Mouse (Mus musculus) embryonic facial prominence, embryonic 14.5 days (tissue): ENCODE results near the gene Ms4a14. TPM values are rescaled to one million over a fixed set of nuclear protein-coding genes. Genes with fewer than 3 reads are reported as not detected.

ENCODE experiments used
- polyA plus RNA-seq: library from polyadenylated mRNA; unstranded; fragments of >200 nt; fragmentation: Nextera tagmentation; extraction: Ambion mirVana; gene quantifications from 2 replicates; pipeline ENCODE4 v1.2.1, GENCODE M21; 2014

Gene Ms4a14
- polyA plus RNA-seq, 1 experiment from 2014 or later: 0.08 TPM

Other genes with a start within 250 kb of the Ms4a14 start
- not detected in 2 replicates for gene Ms4a8a, start 233.4 kb downstream of the Ms4a14 start, polyA plus RNA-seq
- not detected in 2 replicates for gene 1700017D01Rik, start 183.6 kb downstream of the Ms4a14 start, polyA plus RNA-seq
- not detected in 2 replicates for gene 1700025F22Rik, start 149.1 kb downstream of the Ms4a14 start, polyA plus RNA-seq
- not detected in 2 replicates for gene Ms4a13, start 117.7 kb downstream of the Ms4a14 start, polyA plus RNA-seq
- not detected in 2 replicates for gene Ms4a12, start 82.0 kb downstream of the Ms4a14 start, polyA plus RNA-seq
- not detected in 2 replicates for gene Ms4a1, start 48.2 kb downstream of the Ms4a14 start, polyA plus RNA-seq
- not detected in 2 replicates for gene Ms4a5, start 30.6 kb downstream of the Ms4a14 start, polyA plus RNA-seq
- 11.1 and 11.4 TPM in 2 replicates for gene Ms4a7, start 21.7 kb upstream of the Ms4a14 start, polyA plus RNA-seq
- 5.2 and 7.1 TPM in 2 replicates for gene Ms4a4a, start 61.1 kb upstream of the Ms4a14 start, polyA plus RNA-seq
- 0.62 and 1.3 TPM in 2 replicates for gene Ms4a4c, start 90.3 kb upstream of the Ms4a14 start, polyA plus RNA-seq
- gene Ms4a4b, start 129.1 kb upstream of the Ms4a14 start, polyA plus RNA-seq: 0.14 and 0.17 TPM in 2 replicates
- gene Ms4a6c, start 154.9 kb upstream of the Ms4a14 start, polyA plus RNA-seq: 8.3 and 11.8 TPM in 2 replicates
- not detected in 2 replicates for gene Gm8369, start 171.5 kb upstream of the Ms4a14 start, polyA plus RNA-seq
- 10.5 and 12.2 TPM in 2 replicates for gene Ms4a6b, start 202.1 kb upstream of the Ms4a14 start, polyA plus RNA-seq
- 1.1 and 1.5 TPM in 2 replicates for gene Ms4a4d, start 222.3 kb upstream of the Ms4a14 start, polyA plus RNA-seq